1 mouse cellular context compared by ENCODE assay signal in genomic region chr10:58312887-58313286, GRCm38 (mm10).
A peak's percentile ranks its signal among the peaks of the same experiment; 100 is the strongest.
TF ChIP-seq lines count a peak whose summit lies in the region.

No protein-coding gene starts in this region.

TF ChIP-seq in MEL, 35 proteins besides CTCF, POLR2A, EP300 and RAD21 (continued from another document):
- TF ChIP-seq TBP (IDR thresholded peaks at IDR 0.05; ENCODE audit: low read depth, low read length) (peak; percentile 62; the same call in 1 of the 2 replicates), UBTF (IDR thresholded peaks at IDR 0.05; ENCODE audit: borderline replicate concordance, insufficient read depth, low read depth, low read length) (no peak), POLR2AphosphoS5 (IDR thresholded peaks at IDR 0.05; ENCODE audit: borderline replicate concordance, low read depth, low read length) (no peak), JUND (IDR thresholded peaks at IDR 0.05; ENCODE audit: low read depth, low read length) (no peak), SMC3 (IDR thresholded peaks at IDR 0.05; ENCODE audit: low read depth, low read length) (peak; percentile 40), ZNF384 (IDR thresholded peaks at IDR 0.05; ENCODE audit: low read depth, low read length) (no peak), GATA1 (IDR thresholded peaks at IDR 0.05; ENCODE audit: low read depth, low read length) (no peak), CHD1 (IDR thresholded peaks at IDR 0.05; ENCODE audit: low read depth, low read length) (no peak), GABPA (IDR thresholded peaks at IDR 0.05; ENCODE audit: low read depth, low read length) (no peak)
